ENCODE assay signal across 8 mouse cellular contexts in the genomic region with DNA sequence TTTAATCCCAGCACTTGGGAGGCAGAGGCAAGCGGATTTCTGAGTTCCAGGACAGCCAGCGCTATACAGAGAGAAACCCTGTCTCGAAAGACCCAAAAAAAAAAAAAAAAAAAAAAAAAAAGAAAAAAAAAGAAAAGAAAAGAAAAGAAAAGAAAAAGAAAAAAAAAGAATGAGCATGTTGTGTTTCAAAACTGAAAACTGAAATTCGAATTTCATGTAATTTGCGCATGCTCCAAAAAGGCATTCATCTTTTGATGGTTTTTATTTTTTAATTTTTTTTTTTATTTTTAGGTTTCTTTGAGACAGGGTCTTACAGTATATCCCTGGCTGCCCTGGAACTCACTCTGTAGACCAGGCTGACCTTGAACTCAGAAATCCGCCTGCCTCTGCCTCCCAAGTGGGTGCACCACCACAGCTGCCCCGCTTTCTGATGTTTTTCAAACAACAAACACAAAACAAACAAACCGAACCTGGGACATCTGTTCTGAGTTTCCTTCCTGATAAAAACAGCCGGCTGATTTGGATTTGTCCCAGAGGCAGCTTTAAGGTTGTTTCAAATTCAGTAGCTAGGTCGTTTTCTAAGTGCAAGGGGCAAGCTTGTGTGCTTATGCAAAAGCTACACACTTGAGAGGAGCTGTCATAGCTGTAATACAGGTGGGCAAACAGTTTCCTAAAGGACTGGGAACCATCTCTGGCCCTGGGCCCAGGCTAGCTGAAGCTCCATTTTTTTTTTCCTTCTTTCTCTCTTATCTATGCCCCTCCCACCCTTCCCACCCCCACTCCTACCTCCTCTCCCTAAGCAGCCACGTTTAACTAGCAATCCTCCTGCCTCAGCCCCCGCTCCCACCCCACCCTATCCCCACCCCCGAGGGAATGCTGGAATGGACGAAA. TPM values are rescaled to one million over a fixed set of nuclear protein-coding genes. Genes with fewer than 3 reads are reported as not detected.
DNase-seq lines count a peak whose midpoint lies in the region; ATAC-seq and TF ChIP-seq lines count a peak whose summit lies in the region.

No protein-coding gene starts in this region.

- H3K4me3 ChIP-seq in megakaryocyte, embryonic 14.5 days (replicated peaks) = peak overlapping the region; percentile 97
- peak overlapping the region; percentile 95 for H3K4me3 ChIP-seq in embryonic facial prominence, embryonic 10.5 days
- H3K4me3 ChIP-seq in heart, embryonic 15.5 days = peak overlapping the region; percentile 98
- H3K4me3 ChIP-seq in liver, embryonic 16.5 days (ENCODE audit: low read depth, low read length) = peak overlapping the region; percentile 85
- peak overlapping the region; percentile 96 for H3K4me3 ChIP-seq in olfactory bulb, adult 2 months (ENCODE audit: insufficient read depth, low read depth, low read length)

- H3K27ac ChIP-seq in embryonic facial prominence, embryonic 10.5 days (replicated peaks) = peak overlapping the region; percentile 96
- H3K27ac ChIP-seq in heart, embryonic 15.5 days = peak overlapping the region; percentile 83
- H3K27ac ChIP-seq in liver, embryonic 16.5 days (ENCODE audit: low read length) = peak overlapping the region; percentile 63
- H3K27ac ChIP-seq in olfactory bulb, adult 2 months (ENCODE audit: insufficient read depth, low read depth, low read length) = no peak overlapping the region

- H3K9me3 ChIP-seq in megakaryocyte, embryonic 14.5 days = no peaks in the 10 kb centered on the region
- no peaks in the 10 kb centered on the region for H3K9me3 ChIP-seq in embryonic facial prominence, embryonic 10.5 days
- H3K9me3 ChIP-seq in heart, embryonic 15.5 days (replicated peaks) = no peaks in the 10 kb centered on the region
- H3K9me3 ChIP-seq in liver, embryonic 16.5 days (replicated peaks; ENCODE audit: control insufficient read depth, low read length) = no peaks in the 10 kb centered on the region

- TF ChIP-seq POLR2A in olfactory bulb, adult 2 months (IDR thresholded peaks at IDR 0.05; ENCODE audit: insufficient read depth, low read depth, low read length) = no peak

- no peak for TF ChIP-seq CTCF in olfactory bulb, adult 2 months (IDR thresholded peaks at IDR 0.05; ENCODE audit: insufficient read depth, low read depth, low read length)

- peak overlapping the region; percentile 81 for H3K4me2 ChIP-seq in heart, embryonic 15.5 days
- peak overlapping the region; percentile 70 for H3K4me2 ChIP-seq in liver, embryonic 16.5 days (ENCODE audit: low read depth, low read length)

- WGBS in embryonic facial prominence, embryonic 10.5 days = 52% methylated on average over 14 of the region's 14 CpGs
- 49% methylated on average over 14 of the region's 14 CpGs for WGBS in heart, embryonic 15.5 days
- 39% methylated on average over 14 of the region's 14 CpGs for WGBS in liver, embryonic 16.5 days (ENCODE audit: insufficient replicate concordance)
- WGBS in olfactory bulb, adult 2 months = 50% methylated on average over 14 of the region's 14 CpGs

- peaks cover 10% of the 10 kb centered on the region for H3K36me3 ChIP-seq in megakaryocyte, embryonic 14.5 days (replicated peaks; ENCODE audit: low read length)
- peaks cover 27% of the 10 kb centered on the region for H3K36me3 ChIP-seq in embryonic facial prominence, embryonic 10.5 days (replicated peaks)
- no peaks in the 10 kb centered on the region for H3K36me3 ChIP-seq in heart, embryonic 15.5 days
- no peaks in the 10 kb centered on the region for H3K36me3 ChIP-seq in liver, embryonic 16.5 days (ENCODE audit: control insufficient read depth, insufficient read depth)

- no peak for ATAC-seq in megakaryocyte, adult 5-6 weeks (ENCODE audit: poor library complexity, severe bottlenecking)
- peak; percentile 57 for ATAC-seq in heart, embryonic 15.5 days (replicated peaks; ENCODE audit: insufficient number of reproducible peaks, insufficient read depth, low FRiP score, low read depth)
- ATAC-seq in liver, embryonic 16.5 days (ENCODE audit: low read depth) = peak; percentile 73

- H3K4me1 ChIP-seq in megakaryocyte, embryonic 14.5 days = peaks cover 30% of the 10 kb centered on the region
- peaks cover 19% of the 10 kb centered on the region for H3K4me1 ChIP-seq in embryonic facial prominence, embryonic 10.5 days
- H3K4me1 ChIP-seq in heart, embryonic 15.5 days (replicated peaks) = peaks cover 17% of the 10 kb centered on the region
- H3K4me1 ChIP-seq in liver, embryonic 16.5 days (ENCODE audit: control insufficient read depth, low read depth, low read length) = peaks cover 14% of the 10 kb centered on the region
- no peaks in the 10 kb centered on the region for H3K4me1 ChIP-seq in olfactory bulb, adult 2 months (ENCODE audit: control insufficient read depth, insufficient read depth, low read length)

- no peak for DNase-seq in embryonic facial prominence, embryonic 10.5 days (ENCODE audit: low spot score)
- no peak for DNase-seq in embryo, embryonic 10.5 days (ENCODE audit: low spot score)
- DNase-seq in thymus, postnatal 0 days (ENCODE audit: low spot score) = no peak

- no peaks in the 10 kb centered on the region for H3K27me3 ChIP-seq in megakaryocyte, embryonic 14.5 days (replicated peaks)
- H3K27me3 ChIP-seq in embryonic facial prominence, embryonic 10.5 days (replicated peaks; ENCODE audit: low read depth, poor library complexity, severe bottlenecking) = no peaks in the 10 kb centered on the region
- H3K27me3 ChIP-seq in heart, embryonic 15.5 days = no peaks in the 10 kb centered on the region
- no peaks in the 10 kb centered on the region for H3K27me3 ChIP-seq in liver, embryonic 16.5 days (ENCODE audit: control insufficient read depth, insufficient read depth, low read depth, low read length)

- peak overlapping the region; percentile 87 for H3K9ac ChIP-seq in heart, embryonic 15.5 days
- H3K9ac ChIP-seq in liver, embryonic 16.5 days (ENCODE audit: low read depth, low read length) = peak overlapping the region; percentile 84

RNA-seq across cellular contexts. Expression of gene Zfp280b, which starts 0.7 kb away (rescaled TPM):
- 0.64 and 3.0 TPM in 2 replicates for polyA plus RNA-seq in megakaryocyte, embryonic 14.5 days (2012; ENCODE audit: insufficient read depth, low replicate concordance)
- 4.5 and 5.9 TPM in 2 replicates for total RNA-seq in megakaryocyte, adult 5-6 weeks (2015)
- total RNA-seq in megakaryocyte, adult 5-6 weeks (2017) = 3.0 and 8.9 TPM in 2 replicates
- polyA plus RNA-seq in embryonic facial prominence, embryonic 10.5 days (2016; fragmentation: Nextera tagmentation; extraction: Ambion mirVana) = 38.4 and 41.2 TPM in 2 replicates
- 10.1 and 14.0 TPM in 2 replicates for polyA plus RNA-seq in heart, embryonic 15.5 days (2015; fragmentation: Nextera tagmentation; extraction: Ambion mirVana)
- 11.3 TPM in 2 replicates for polyA plus RNA-seq in liver, embryonic 16.5 days (2015; fragmentation: Nextera tagmentation; extraction: Ambion mirVana)
- polyA plus RNA-seq in olfactory bulb, adult 2 months (2012; ENCODE audit: insufficient read depth, insufficient read length, low replicate concordance, missing spikeins) = not detected in 2 replicates
- 16.6 TPM in 2 replicates for polyA plus RNA-seq in thymus, postnatal 0 days (2015; fragmentation: Nextera tagmentation; extraction: Ambion mirVana)
